Mouse (Mus musculus): ENCODE measurements around the gene Cdk10. TPM values are rescaled to one million over a fixed set of nuclear protein-coding genes. Genes with fewer than 3 reads are reported as not detected.

Cdk10 gene
- total and polyA plus RNA-seq, 3 experiments = 24.8 to 35.7 (median 33.9) TPM

DNA sequence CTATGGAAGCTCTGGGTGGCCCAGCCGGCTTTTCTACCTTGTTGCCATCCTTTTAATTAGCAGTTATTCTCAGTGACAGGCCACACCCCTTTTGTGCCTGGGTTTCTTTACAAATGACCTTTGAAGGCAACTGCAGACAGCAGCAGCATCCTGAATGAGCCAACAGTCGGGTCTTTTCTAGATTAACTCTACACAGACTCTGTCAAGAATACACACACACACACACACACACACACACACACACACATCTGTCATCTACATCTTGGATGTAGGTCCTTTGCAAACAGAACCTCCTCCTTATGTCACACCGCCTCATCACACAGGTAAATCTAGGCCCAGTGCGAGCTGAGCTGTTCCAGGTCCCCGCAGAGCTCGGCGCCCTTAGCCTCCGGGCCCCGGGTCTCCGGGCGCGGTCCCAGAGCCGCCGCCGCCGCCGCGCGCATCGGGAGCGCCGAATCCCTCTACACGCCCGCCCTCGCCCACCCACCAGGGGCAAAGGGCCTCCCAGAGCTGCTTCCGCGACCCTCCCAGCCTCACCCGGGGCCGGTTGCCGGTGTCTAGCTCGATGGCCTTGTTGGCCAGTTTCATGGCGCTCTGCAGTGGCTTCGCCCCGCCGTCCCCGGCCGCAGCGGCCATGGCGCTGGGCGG is 28.9 kb downstream of the Cdk10 start:
- Histone ChIP-seq H3K9ac (ENCODE audit: insufficient read depth, low read depth) (peak overlapping the region; percentile 88), H3K9me3 (replicated peaks; ENCODE audit: low read length) (no peaks in the 10 kb centered on the region), H3K4me3 (replicated peaks in 1 of 3; ENCODE audit: low read depth in 2 of 3, low read length in 2 of 3, poor library complexity in 1 of 3) (peak overlapping the region; percentile 73 to 89 (median 87)), H3K79me2 (replicated peaks; ENCODE audit: control insufficient read depth, extremely low read depth, insufficient read depth, poor library complexity, severe bottlenecking) (no peaks in the 10 kb centered on the region), H3K36me3 (replicated peaks in 1 of 2; ENCODE audit: control insufficient read depth in 1 of 2, insufficient read depth in 1 of 2, low read length in 1 of 2) (peaks cover 33 to 57% of the 10 kb centered on the region in 2 experiments), H3K4me1 (ENCODE audit: control insufficient read depth in 1 of 2, insufficient read depth in 2 of 2) (peaks cover 13 to 49% of the 10 kb centered on the region in 2 experiments), H3K27ac (ENCODE audit: insufficient read depth, low read depth) (peak overlapping the region; percentile 1; the same call in 1 of the 2 replicates), H3K27me3 (replicated peaks) (no peaks in the 10 kb centered on the region), H3K4me2 (ENCODE audit: insufficient read depth, low read depth, poor library complexity, severe bottlenecking) (peak overlapping the region; percentile 92)
- in situ Hi-C loops (cut with MboI; ENCODE audit: low pct_ligation_motif_present, low pct_unique_long_range_greater_than_20kb, low sequenced_read_pairs) (no loop called here), dilution Hi-C loops (cut with MboI; ENCODE audit: extremely low pct_ligation_motif_present, extremely low pct_unique_long_range_greater_than_20kb, low sequenced_read_pairs) (no loop called here)
- no peak for DNase-seq (ENCODE audit: extremely low read depth)
- TF ChIP-seq TBP (conservative IDR thresholded peaks at IDR 0.05; ENCODE audit: low read depth, low read length) = no peak
- no peak for TF ChIP-seq E2F4 (IDR thresholded peaks at IDR 0.05; ENCODE audit: insufficient replicate concordance, low read depth, low read length)
- peak; percentile 63 for TF ChIP-seq POLR2A (IDR thresholded peaks at IDR 0.05; ENCODE audit: low read depth, low read length)
- 0 out of 2 replicates have a peak, but pooled peaks have one; percentile 26 for TF ChIP-seq ZMIZ1 (IDR thresholded peaks at IDR 0.05; ENCODE audit: low read depth, low read length)
- TF ChIP-seq KAT2A (IDR thresholded peaks at IDR 0.05; ENCODE audit: insufficient replicate concordance, low read length) = no peak
- TF ChIP-seq JUND (conservative IDR thresholded peaks at IDR 0.05; ENCODE audit: low read depth, low read length) = no peak
- TF ChIP-seq MAX (IDR thresholded peaks at IDR 0.05; ENCODE audit: low read length) = peak; percentile 14; the same call in 1 of the 2 replicates
- 0 out of 2 replicates have a peak, but pooled peaks have one; percentile 34 for TF ChIP-seq CHD2 (IDR thresholded peaks at IDR 0.05; ENCODE audit: low read length)
- no peak for TF ChIP-seq CTCF (conservative IDR thresholded peaks at IDR 0.05 in 1 of 2, IDR thresholded peaks at IDR 0.05 in 1 of 2; ENCODE audit: low read depth in 2 of 2, low read length in 2 of 2)
- TF ChIP-seq NELFE (IDR thresholded peaks at IDR 0.05; ENCODE audit: low read depth, low read length) = peak; percentile 43; the same call in 1 of the 2 replicates
- peak; percentile 65; the same call in 1 of the 2 replicates for TF ChIP-seq SIN3A (IDR thresholded peaks at IDR 0.05; ENCODE audit: low read length)
- peak; percentile 6; the same call in 1 of the 2 replicates for TF ChIP-seq UBTF (IDR thresholded peaks at IDR 0.05; ENCODE audit: low read depth, low read length)

DNA sequence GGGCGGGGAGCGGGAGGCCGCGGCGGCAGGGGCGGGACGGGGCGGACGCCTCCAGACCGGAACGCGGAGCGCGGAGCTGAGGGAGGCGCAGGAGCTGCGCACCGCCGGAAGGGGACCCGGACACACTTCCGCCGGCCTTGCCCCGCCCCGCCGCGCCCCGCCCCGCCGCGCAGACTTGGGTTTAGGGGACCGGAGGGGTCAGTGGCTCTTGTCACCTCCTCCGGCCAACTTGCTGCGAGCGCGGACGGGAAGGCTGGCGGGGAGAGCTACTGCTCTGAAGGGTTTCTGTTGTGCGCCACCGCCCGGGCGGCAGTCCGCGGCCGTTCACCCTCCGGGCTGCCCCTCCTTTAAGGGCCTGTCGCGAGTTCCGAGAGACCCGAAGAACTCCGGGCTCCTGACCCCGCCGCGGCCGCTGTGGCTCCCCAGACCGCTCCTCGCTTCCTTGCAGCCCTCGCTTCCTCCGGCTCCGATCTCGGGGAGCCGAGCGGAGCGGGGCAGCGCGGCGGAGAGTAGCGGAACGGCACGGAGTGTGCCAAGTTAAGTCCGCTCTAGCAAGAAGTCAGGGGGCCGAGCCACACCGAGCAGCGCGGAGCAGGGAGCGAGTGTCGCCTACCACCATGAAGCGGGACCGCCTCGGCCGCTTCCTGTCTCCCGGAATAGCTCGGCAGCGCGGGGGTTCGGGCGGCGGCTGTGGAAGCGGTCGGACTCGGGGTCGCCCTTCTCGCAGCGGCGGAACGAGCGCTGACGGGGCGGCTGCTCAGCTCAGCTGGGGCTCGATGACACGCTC is 29.6 kb downstream of the Cdk10 start, which contains the start of the genes Zfp276 and Vps9d1:
Gene Zfp276 (plus strand): TSS at position 97 of the 787 bp plus-strand sequence.
Gene Vps9d1 (minus strand): TSS at position 250 of the 787 bp plus-strand sequence.
- DNase-seq (ENCODE audit: extremely low read depth) = peak; percentile 73
- peak within 1 kb of the TSS; percentile 92 for H3K4me2 ChIP-seq (ENCODE audit: insufficient read depth, low read depth, poor library complexity, severe bottlenecking)
- no peaks in the 10 kb centered on the region for H3K27me3 ChIP-seq (replicated peaks)
- H3K79me2 ChIP-seq (replicated peaks; ENCODE audit: control insufficient read depth, extremely low read depth, insufficient read depth, poor library complexity, severe bottlenecking) = no peaks in the 10 kb centered on the region
- no peaks in the 10 kb centered on the region for H3K9me3 ChIP-seq (replicated peaks; ENCODE audit: low read length)
- dilution Hi-C loops (cut with MboI; ENCODE audit: extremely low pct_ligation_motif_present, extremely low pct_unique_long_range_greater_than_20kb, low sequenced_read_pairs) (no loop called here), in situ Hi-C loops (cut with MboI; ENCODE audit: low pct_ligation_motif_present, low pct_unique_long_range_greater_than_20kb, low sequenced_read_pairs) (no loop called here)
- H3K9ac ChIP-seq (ENCODE audit: insufficient read depth, low read depth) = peak within 1 kb of the TSS; percentile 88
- peak within 1 kb of the TSS; percentile 1; the same call in 1 of the 2 replicates for H3K27ac ChIP-seq (ENCODE audit: insufficient read depth, low read depth)
- peaks cover 13 to 41% of the 10 kb centered on the region in 2 experiments for H3K4me1 ChIP-seq (ENCODE audit: control insufficient read depth in 1 of 2, insufficient read depth in 2 of 2)
- H3K4me3 ChIP-seq (replicated peaks in 1 of 3; ENCODE audit: low read depth in 2 of 3, low read length in 2 of 3, poor library complexity in 1 of 3) = peak within 1 kb of the TSS; percentile 75 to 89 (median 87)
- peaks cover 35 to 57% of the 10 kb centered on the region in 2 experiments for H3K36me3 ChIP-seq (replicated peaks in 1 of 2; ENCODE audit: control insufficient read depth in 1 of 2, insufficient read depth in 1 of 2, low read length in 1 of 2)
- TF ChIP-seq RAD21 (IDR thresholded peaks at IDR 0.05; ENCODE audit: low read depth, low read length) (no peak), ZMIZ1 (IDR thresholded peaks at IDR 0.05; ENCODE audit: low read depth, low read length) (peak; percentile 30; the same call in 1 of the 2 replicates), POLR2AphosphoS2 (IDR thresholded peaks at IDR 0.05; ENCODE audit: low read depth, low read length) (no peak), TCF12 (IDR thresholded peaks at IDR 0.05; ENCODE audit: low read depth, low read length) (peak; percentile 55; the same call in 1 of the 2 replicates), HCFC1 (IDR thresholded peaks at IDR 0.05; ENCODE audit: low read depth, low read length) (peak; percentile 85), SIN3A (IDR thresholded peaks at IDR 0.05; ENCODE audit: low read length) (peak; percentile 39), ZNF384 (IDR thresholded peaks at IDR 0.05; ENCODE audit: low read depth, low read length) (no peak), MAZ (IDR thresholded peaks at IDR 0.05; ENCODE audit: low read depth, low read length) (no peak), POLR2A (IDR thresholded peaks at IDR 0.05; ENCODE audit: low read depth, low read length) (peak; percentile 72), CTCF (conservative IDR thresholded peaks at IDR 0.05 in 1 of 2, IDR thresholded peaks at IDR 0.05 in 1 of 2; ENCODE audit: low read depth in 2 of 2, low read length in 2 of 2) (no peak), ELF1 (IDR thresholded peaks at IDR 0.05; ENCODE audit: low read depth, low read length) (peak; percentile 49; the same call in 1 of the 2 replicates), MXI1 (IDR thresholded peaks at IDR 0.05; ENCODE audit: low read depth, low read length) (peak; percentile 79; the same call in 1 of the 2 replicates), E2F4 (IDR thresholded peaks at IDR 0.05; ENCODE audit: insufficient replicate concordance, low read depth, low read length) (no peak), JUN (IDR thresholded peaks at IDR 0.05; ENCODE audit: insufficient read depth, low read depth, low read length) (no peak), MYC (IDR thresholded peaks at IDR 0.05; ENCODE audit: low read depth, low read length) (no peak), CHD1 (IDR thresholded peaks at IDR 0.05; ENCODE audit: low read depth, low read length) (no peak), KAT2A (IDR thresholded peaks at IDR 0.05; ENCODE audit: insufficient replicate concordance, low read length) (peak; percentile 73; the same call in 1 of the 2 replicates), MAFK (IDR thresholded peaks at IDR 0.05; ENCODE audit: insufficient replicate concordance, low read length) (no peak), IRF4 (IDR thresholded peaks at IDR 0.05; ENCODE audit: low read depth, low read length) (peak; percentile 51; the same call in 1 of the 2 replicates), MEF2A (IDR thresholded peaks at IDR 0.05; ENCODE audit: borderline replicate concordance, low read depth, low read length) (peak; percentile 39; the same call in 1 of the 2 replicates), ETS1 (conservative IDR thresholded peaks at IDR 0.05; ENCODE audit: low read depth, low read length) (no peak), UBTF (IDR thresholded peaks at IDR 0.05; ENCODE audit: low read depth, low read length) (peak; percentile 54; the same call in 1 of the 2 replicates)

Data from CH12.LX (cell line).